Mouse (Mus musculus) forelimb bud, embryonic 11.5 days (tissue): ENCODE measurements around the gene Bcor.

Experiments
- DNase-seq: peaks from one replicate; pipeline ENCODE4 v3.0.0-alpha.2; 2012; ENCODE audit warnings: low read depth, low spot score

Bcor gene

GRCm38 (mm10) chrX:12151269-12151995 lies 8.7 kb downstream of the Bcor start:
- DNase-seq, result no peak

GRCm38 (mm10) chrX:12150425-12150824 lies 9.7 kb downstream of the Bcor start:
- DNase-seq, result peak; percentile 88

GRCm38 (mm10) chrX:12146263-12146662 lies 13.9 kb downstream of the Bcor start:
- no peak for DNase-seq

- DNase-seq, result no peak
Observed at GRCm38 (mm10) chrX:12142832-12143231, 17.3 kb downstream of the Bcor start.

- no peak for DNase-seq
Observed at GRCm38 (mm10) chrX:12140086-12140740, 19.9 kb downstream of the Bcor start.

- DNase-seq, result no peak
Observed at GRCm38 (mm10) chrX:12138266-12138665, 21.9 kb downstream of the Bcor start.

GRCm38 (mm10) chrX:12137121-12137521 lies 23.0 kb downstream of the Bcor start:
- no peak for DNase-seq

- DNase-seq, result no peak
Observed at GRCm38 (mm10) chrX:12136261-12137101, 23.7 kb downstream of the Bcor start.

- no peak for DNase-seq
Observed at GRCm38 (mm10) chrX:12135121-12136111, 24.7 kb downstream of the Bcor start.

GRCm38 (mm10) chrX:12134541-12134940 lies 25.6 kb downstream of the Bcor start:
- no peak for DNase-seq

- no peak for DNase-seq
Observed at GRCm38 (mm10) chrX:12133836-12134431, 26.2 kb downstream of the Bcor start.

- peak; percentile 74 for DNase-seq
Observed at GRCm38 (mm10) chrX:12133178-12133835, 26.8 kb downstream of the Bcor start.

- no peak for DNase-seq
Observed at GRCm38 (mm10) chrX:12132541-12133177, 27.5 kb downstream of the Bcor start.

- no peak for DNase-seq
Observed at GRCm38 (mm10) chrX:12129828-12130809, 30.0 kb downstream of the Bcor start.

- no peak for DNase-seq
Observed at GRCm38 (mm10) chrX:12129230-12129629, 30.9 kb downstream of the Bcor start.

- no peak for DNase-seq
Observed at GRCm38 (mm10) chrX:12128165-12129083, 31.7 kb downstream of the Bcor start.

- no peak for DNase-seq
Observed at GRCm38 (mm10) chrX:12127799-12128164, 32.4 kb downstream of the Bcor start.
